Mouse (Mus musculus) c-Kit-positive CD71-negative TER-119-negative erythroid progenitor cells, embryonic 14.5 days (primary cell): ENCODE measurements around the gene Cpb2.

ENCODE experiments used
- DNase-seq: peaks from one replicate; pipeline ENCODE4 v3.0.0-alpha.2; 2013; ENCODE audit warnings: low read depth

Gene Cpb2

GRCm38 (mm10) chr14:75246024-75247000 is 4.2 kb downstream of the Cpb2 start:
- DNase-seq: no peak

GRCm38 (mm10) chr14:75250432-75250831 is 8.3 kb downstream of the Cpb2 start:
- no peak for DNase-seq

- no peak for DNase-seq
Measured at GRCm38 (mm10) chr14:75256521-75256920, 14.4 kb downstream of the Cpb2 start.

- DNase-seq: no peak
Measured at GRCm38 (mm10) chr14:75269531-75269930, 27.4 kb downstream of the Cpb2 start.

GRCm38 (mm10) chr14:75279716-75280115 is 37.6 kb downstream of the Cpb2 start:
- no peak for DNase-seq

GRCm38 (mm10) chr14:75280406-75280805 is 38.3 kb downstream of the Cpb2 start:
- no peak for DNase-seq

- no peak for DNase-seq
Measured at GRCm38 (mm10) chr14:75283609-75284192, 41.6 kb downstream of the Cpb2 start.

GRCm38 (mm10) chr14:75284193-75284915 is 42.3 kb downstream of the Cpb2 start, which contains the start of gene Zc3h13:
Zc3h13 (plus strand) TSS chr14:75284373.
- peak; percentile 87 for DNase-seq

- DNase-seq: no peak
Measured at GRCm38 (mm10) chr14:75301081-75301480, 59.0 kb downstream of the Cpb2 start.

GRCm38 (mm10) chr14:75303807-75304206 is 61.7 kb downstream of the Cpb2 start:
- no peak for DNase-seq

- DNase-seq: no peak
Measured at GRCm38 (mm10) chr14:75307855-75308254, 65.8 kb downstream of the Cpb2 start.

GRCm38 (mm10) chr14:75309336-75309992 is 67.4 kb downstream of the Cpb2 start:
- DNase-seq: no peak

GRCm38 (mm10) chr14:75314484-75314883 is 72.4 kb downstream of the Cpb2 start:
- DNase-seq: no peak

GRCm38 (mm10) chr14:75318736-75319135 is 76.6 kb downstream of the Cpb2 start:
- DNase-seq: no peak

GRCm38 (mm10) chr14:75320269-75320668 is 78.2 kb downstream of the Cpb2 start:
- DNase-seq: no peak

GRCm38 (mm10) chr14:75323354-75323753 is 81.3 kb downstream of the Cpb2 start:
- no peak for DNase-seq

GRCm38 (mm10) chr14:75328062-75328461 is 86.0 kb downstream of the Cpb2 start:
- DNase-seq: no peak

GRCm38 (mm10) chr14:75330621-75331020 is 88.5 kb downstream of the Cpb2 start:
- peak; percentile 8 for DNase-seq
